Mouse (Mus musculus) bone marrow, adult 2 months (tissue): ENCODE measurements around the gene Dennd2a.

Experiments used
- CTCF ChIP-seq: fragments of 200-500 bp; IDR thresholded peaks from 2 replicates; pipeline ENCODE4 v1.5.1; 2011; ENCODE audit warnings: low read length, control low read depth; ENCODE audit not compliant: control insufficient read depth, insufficient read depth
- POLR2A ChIP-seq: fragments of 200-500 bp; IDR thresholded peaks from 2 replicates; pipeline ENCODE4 v1.6.1; 2011; ENCODE audit warnings: low read depth, mild to moderate bottlenecking, control low read depth, low read length, borderline replicate concordance; ENCODE audit not compliant: control insufficient read depth

- TF ChIP-seq CTCF (no peak), POLR2A (no peak)
Observed at GRCm38 (mm10) chr6:39523161-39523560, 34.5 kb downstream of the Dennd2a start.
